Mouse (Mus musculus): ENCODE measurements around the gene Spg7.
A peak's percentile ranks its signal among the peaks of the same experiment; 100 is the strongest.
"Not testable (repeated sequence)": the region's sequence is repeated elsewhere in the genome, so short reads cannot be mapped to it uniquely, and the experiment has no call there.

Spg7 gene

DNA sequence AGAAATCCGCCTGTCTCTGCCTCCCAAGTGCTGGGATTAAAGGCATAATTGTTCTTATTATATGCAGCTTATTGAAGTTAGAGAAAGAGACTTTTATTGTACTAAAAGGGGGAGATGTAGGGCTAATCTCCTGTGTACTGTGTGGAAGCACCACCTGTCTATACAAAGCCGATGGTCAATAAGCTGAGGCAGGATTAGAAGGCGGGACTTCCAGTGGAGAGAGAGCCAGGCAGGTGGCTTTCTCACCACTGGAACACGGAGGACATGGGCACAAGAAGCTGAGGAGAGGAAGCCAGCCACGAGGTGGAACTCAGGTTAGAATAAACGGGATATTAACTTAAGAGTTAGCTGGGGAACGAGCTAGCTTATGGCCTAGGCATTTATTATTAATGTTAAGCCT, at the start of gene Spg7:
TSS of gene Spg7 (plus strand) at position 222 of the 400 bp plus-strand sequence.
- DNase-seq = no peak

GRCm38 (mm10) chr8:123014429-123014828, 48.3 kb upstream of the Spg7 start:
- no peak for DNase-seq

GRCm38 (mm10) chr8:123015074-123015473, 47.7 kb upstream of the Spg7 start:
- no peak for DNase-seq

DNA sequence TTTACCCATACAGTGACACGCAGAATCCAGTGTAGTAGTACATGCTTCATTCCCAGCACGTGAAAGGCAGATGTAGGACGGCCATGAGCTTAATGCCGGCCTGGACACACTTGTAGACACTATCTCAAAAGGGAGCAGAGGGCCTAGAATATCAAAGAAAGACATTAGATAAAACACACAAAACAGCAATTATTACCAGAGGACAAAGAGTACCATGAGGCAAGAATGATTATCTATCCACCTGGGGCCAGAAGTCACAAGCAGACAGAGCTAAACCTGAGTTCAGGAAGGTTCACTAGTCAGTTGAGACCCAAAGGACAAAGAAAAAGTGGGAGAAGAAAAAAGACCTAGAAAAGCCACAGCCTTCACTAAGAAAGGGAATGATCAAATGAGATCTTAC, 45.6 kb upstream of the Spg7 start:
- DNase-seq = no peak

DNA sequence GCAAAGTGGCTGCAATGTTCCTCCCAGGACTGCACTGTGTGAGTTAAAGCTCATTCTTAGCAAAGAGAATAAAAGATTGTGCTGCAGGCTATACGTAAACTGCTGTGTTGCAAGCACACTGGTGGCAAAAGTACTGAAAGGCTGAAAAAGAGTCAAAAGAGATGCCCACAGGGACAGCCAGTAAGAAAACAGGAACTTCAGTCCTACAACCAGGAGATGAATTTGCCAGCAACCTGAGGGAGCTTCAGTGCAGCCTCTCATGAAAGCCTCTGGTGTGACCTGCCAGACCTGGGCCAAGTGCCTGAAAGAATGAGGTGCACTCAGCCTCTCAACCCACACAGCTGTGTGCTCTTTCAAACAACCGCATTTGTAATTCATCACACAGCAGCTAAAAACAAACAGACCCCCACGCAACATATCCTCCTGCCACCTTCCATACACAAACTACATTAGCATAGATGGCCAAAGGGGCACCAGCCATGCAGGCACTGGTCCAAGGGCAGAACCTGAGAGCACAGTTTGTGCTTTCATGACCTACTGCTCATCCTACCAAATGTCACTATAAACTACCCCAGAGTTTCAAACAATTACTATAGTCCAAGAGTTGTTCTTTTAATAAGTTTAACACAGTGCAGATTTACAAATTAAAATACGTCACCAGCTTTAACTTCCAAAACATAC, 44.1 kb upstream of the Spg7 start:
- no peak for DNase-seq

GRCm38 (mm10) chr8:123020084-123020483, 42.7 kb upstream of the Spg7 start:
- no peak for DNase-seq

DNA sequence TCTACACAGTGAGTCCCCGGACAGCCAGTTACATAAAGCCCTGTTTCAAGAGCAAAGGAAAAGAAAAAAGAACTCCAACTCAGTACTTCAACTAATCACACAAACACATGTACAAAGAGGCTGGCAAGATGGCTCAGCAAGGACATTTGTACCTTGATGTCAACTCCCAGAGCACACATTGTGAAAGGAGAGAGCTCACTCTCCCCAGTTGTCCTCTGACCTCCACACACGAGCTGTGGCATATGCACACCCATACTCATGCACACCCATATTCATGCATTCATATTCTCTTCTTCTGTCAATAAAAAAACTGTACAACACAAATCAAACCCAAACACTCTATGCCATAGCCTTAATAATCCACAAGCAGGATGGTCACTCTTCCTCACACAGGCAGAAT, 41.9 kb upstream of the Spg7 start:
- DNase-seq = no peak

GRCm38 (mm10) chr8:123021259-123021658, 41.5 kb upstream of the Spg7 start:
- DNase-seq = no peak

GRCm38 (mm10) chr8:123022727-123023126, 40.0 kb upstream of the Spg7 start:
- no peak for DNase-seq

- DNase-seq = no peak
These were observed 38.5 kb upstream of the Spg7 start for GRCm38 (mm10) chr8:123024226-123024625.

DNA sequence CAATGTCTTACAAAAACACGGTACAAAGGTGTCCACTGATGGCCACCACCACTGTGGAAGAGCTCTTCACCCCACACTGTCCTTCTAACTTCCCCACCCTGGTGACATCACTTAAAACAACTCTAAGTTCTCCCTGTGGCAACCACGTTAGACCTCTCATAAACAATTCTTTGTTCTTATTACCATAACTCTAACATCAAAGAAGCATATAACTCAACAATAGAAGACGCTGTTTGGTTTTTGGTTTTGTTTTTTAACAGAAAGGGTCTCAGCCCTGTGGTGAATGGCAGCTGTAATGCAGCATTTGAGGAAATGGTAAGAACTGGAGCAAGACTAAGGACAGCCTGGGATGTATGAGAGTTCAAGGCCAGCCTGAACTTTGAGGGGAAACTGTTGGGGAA, 36.8 kb upstream of the Spg7 start:
- no peak for DNase-seq

GRCm38 (mm10) chr8:123027786-123028185, 35.0 kb upstream of the Spg7 start:
- DNase-seq = no peak

DNA sequence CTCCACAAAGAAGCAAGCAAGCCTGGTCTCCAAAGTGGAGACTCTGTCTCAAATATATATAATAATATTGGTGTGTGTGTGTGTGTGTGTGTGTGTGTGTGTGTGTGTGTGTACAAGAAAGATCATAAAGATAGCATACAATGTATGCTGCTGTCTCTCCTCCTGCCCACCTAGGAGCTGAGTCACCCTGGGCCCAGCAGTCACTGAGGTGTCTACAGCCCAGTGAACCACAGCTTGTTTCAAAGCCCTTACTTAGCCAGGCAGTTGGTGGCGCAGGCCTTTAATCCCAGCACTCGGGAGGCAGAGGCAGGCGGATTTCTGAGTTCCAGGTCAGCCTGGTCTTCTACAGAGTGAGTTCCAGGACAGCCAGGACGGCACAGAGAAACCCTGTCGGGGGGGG, 32.7 kb upstream of the Spg7 start:
- not testable (repeated sequence) for DNase-seq

DNA sequence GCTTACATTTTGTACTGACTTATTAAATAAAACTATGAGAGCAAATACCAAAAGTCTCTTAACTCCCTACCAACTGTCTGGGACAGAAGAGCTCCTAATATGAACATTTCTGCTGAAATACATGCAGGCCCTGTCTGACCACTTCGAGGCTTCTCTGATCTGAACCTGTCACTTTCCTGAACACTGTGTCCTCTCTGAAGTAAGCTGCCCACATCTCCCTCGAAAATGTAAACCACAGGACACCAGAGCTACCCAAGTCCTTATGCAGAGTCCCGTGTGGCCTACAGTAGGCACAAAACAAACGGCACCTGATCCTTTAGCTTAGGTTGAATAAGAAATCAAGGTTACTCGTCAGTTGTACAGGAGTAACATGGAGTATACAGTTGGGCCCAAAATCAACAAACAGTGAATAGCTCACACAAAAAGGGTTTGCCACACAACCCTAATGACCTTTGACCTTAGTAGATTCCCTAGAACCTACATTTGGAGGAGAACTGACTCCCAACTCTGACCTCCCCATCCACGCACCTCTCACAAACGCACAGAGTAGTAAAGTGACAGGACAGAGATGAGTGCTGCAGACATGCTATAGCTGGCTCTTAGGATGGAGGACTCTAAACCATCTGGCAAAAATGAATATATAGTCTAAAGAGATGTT, 31.3 kb upstream of the Spg7 start:
- no peak for DNase-seq

DNA sequence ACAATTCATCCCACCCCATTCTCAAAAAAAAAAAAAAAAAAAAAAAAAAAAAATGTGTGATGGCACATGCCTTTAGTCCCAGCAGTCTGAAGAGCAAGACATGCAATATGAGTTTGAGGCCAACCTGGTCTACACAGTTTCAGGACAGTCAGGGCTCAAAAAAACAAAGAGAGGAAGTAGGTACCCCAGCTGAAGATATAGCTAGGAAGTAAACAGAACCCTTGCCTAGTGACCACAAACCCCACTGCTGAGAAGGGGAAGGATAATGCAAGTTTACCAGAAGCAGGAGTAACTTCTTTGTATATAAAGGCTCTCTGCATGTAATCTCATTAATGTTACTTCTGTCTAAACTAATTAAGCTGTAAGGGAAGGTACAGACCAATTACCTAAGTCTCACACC, 30.0 kb upstream of the Spg7 start:
- DNase-seq = no peak

DNA sequence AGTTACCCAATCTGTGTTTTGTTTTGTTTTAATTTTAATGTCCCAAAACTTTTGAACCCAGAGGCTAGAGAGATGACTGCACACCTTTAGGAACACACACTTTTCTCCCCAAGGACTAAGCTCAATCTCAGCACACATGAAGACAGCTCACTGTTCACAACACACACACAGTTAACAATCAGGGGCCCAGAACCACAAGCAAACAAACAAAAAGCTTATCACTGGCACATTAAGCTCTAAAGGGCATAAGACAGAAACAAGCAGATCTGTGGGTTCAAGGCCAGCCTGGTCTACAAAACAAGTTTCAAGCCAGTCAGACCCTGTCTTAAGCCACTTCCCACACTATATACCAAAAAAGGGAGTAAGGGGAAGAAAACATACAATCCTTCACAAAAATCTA, 29.3 kb upstream of the Spg7 start:
- no peak for DNase-seq

DNA sequence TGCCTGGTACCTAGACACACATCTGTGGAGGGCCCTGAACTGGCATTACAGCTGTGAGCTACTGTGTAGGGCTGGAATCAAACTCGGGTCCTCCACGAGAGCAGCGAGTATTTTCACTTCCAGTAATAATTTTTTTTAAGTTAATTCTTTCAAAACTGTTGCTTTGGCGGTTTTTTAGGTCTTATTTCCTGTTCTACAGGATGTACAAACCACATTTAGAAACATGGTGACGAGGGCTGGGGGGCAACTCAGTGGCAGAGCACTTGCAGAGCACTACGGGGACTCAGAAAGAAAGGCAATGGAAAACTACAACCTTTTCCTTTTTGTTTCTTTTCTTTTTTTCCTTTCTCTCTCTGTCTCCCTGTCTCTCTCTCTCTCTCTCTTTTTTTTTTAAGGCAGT, 28.6 kb upstream of the Spg7 start:
- DNase-seq = no peak

GRCm38 (mm10) chr8:123036956-123037355, 25.8 kb upstream of the Spg7 start:
- no peak for DNase-seq

GRCm38 (mm10) chr8:123037487-123037886, 25.3 kb upstream of the Spg7 start:
- DNase-seq = no peak

DNA sequence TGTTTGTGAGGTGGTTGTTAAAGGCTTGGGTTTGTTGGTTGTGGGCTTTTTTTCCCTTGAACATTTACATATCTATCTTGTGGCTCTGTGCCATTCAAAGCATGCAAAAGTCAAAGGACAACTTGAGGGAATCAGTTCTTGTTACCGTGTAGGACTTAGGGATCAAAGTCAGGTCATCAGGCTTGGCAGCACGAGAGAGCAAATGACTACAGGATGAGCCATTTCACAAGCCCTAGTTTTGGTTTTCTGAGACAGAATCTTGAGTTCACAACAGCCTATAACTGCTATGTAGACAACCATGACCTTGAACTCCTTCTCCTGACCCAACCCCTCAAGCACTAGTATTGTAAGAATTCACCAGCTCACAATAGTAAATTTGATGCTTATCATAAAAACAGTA, 24.4 kb upstream of the Spg7 start:
- DNase-seq = no peak

DNA sequence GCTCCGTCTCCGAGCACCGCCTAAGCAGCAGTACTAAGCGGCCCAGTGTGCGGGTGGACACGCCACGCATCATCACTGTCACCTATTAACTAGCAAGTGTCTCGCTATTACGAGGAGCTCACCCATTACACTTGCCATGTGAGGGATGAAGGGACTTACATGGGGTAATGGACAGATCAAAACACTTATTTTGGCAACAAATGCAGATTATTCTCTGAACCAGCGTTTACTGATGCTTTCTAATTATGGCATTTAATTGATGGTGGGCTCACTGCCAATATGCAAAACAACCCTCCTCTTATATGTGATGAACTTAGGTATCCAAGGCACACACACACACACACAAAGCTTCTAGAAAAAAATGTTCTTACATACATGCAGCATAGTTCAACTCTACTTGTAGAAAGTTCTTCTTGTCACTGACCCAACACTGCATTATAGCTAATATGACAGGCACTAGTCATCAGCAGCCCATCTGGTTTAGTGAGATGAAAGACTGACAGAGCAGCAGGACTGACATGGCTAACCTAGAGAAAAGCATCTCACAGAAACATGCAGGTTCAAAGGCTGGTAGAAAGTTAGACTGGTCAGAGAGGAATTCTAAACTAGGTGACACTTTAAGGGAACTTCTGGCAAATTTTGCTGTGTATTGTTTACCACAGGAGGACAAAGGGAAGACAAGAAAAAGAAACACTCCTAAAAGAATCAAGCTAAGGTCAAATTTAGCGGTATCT, 23.2 kb upstream of the Spg7 start:
- no peak for DNase-seq

DNA sequence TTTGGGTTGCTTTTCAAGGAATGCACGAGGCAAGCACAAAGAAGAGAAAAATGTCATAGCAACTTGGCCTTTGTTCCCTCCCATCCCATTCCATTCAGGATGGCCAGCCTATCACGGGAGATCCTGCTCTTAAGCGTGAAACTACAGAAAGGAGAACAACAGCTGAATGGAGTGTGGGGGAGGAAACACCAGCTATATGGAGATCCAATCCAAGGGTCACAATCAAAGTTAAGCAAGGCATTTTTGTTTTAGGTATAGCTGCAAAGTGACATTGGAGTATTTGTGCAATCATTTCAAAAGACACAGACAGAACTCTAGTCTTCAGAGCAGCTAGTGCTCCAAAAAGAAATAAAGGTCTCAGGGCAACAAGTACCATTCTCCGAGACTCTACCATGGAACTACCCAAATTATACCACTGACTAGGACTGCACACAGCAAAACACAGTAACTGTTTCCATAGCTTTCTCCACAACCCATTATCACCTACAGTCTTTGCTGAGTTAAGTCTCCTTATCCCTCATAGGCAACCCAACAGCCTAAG, 22.6 kb upstream of the Spg7 start:
- peak; percentile 56 for DNase-seq

GRCm38 (mm10) chr8:123041008-123041773, 21.6 kb upstream of the Spg7 start:
- peak; percentile 64 for DNase-seq
